Mouse (Mus musculus): ENCODE measurements around the gene Osbpl2. TPM values are rescaled to one million over a fixed set of nuclear protein-coding genes. Genes with fewer than 3 reads are reported as not detected.
A peak's percentile ranks its signal among the peaks of the same experiment; 100 is the strongest.

The Osbpl2 gene
- 33.4 and 36.1 TPM in 2 replicates for polyA plus RNA-seq (2014; fragmentation: Nextera tagmentation; extraction: Ambion mirVana)

GRCm38 (mm10) chr2:180118661-180119438 is at the start of gene Osbpl2:
Gene Osbpl2, plus strand, starts transcription at chr2:180119306.
- peak within 1 kb of the TSS; percentile 91 for H3K4me2 ChIP-seq
- peak within 1 kb of the TSS; percentile 84 for H3K9ac ChIP-seq (ENCODE audit: low read depth, low read length)
- under 1% methylated on average over 52 of the region's 55 CpGs for WGBS (ENCODE audit: insufficient replicate concordance)
- peak; percentile 98 for ATAC-seq (replicated peaks; ENCODE audit: insufficient number of reproducible peaks, low FRiP score, low TSS enrichment)
- peaks cover 34% of the 10 kb centered on the region for H3K4me1 ChIP-seq (ENCODE audit: control insufficient read depth, insufficient read depth, low read length)
- H3K27ac ChIP-seq (ENCODE audit: low read depth, low read length): peak within 1 kb of the TSS; percentile 70
- no peaks in the 10 kb centered on the region for H3K27me3 ChIP-seq (ENCODE audit: control insufficient read depth, insufficient read depth, low read length)
- peak within 1 kb of the TSS; percentile 79 for H3K4me3 ChIP-seq (ENCODE audit: low read depth, low read length)
- H3K9me3 ChIP-seq (replicated peaks; ENCODE audit: control insufficient read depth, low read length): no peaks in the 10 kb centered on the region
- H3K36me3 ChIP-seq (ENCODE audit: control insufficient read depth, insufficient read depth, low read length): no peaks in the 10 kb centered on the region

GRCm38 (mm10) chr2:180069770-180070480 is 49.2 kb upstream of the Osbpl2 start:
- H3K27ac ChIP-seq (ENCODE audit: low read depth, low read length): peak overlapping the region; percentile 73; the same call in 1 of the 2 replicates
- ATAC-seq (replicated peaks; ENCODE audit: insufficient number of reproducible peaks, low FRiP score, low TSS enrichment): peak; percentile 37
- 32% methylated on average over 20 of the region's 20 CpGs for WGBS (ENCODE audit: insufficient replicate concordance)

DNA sequence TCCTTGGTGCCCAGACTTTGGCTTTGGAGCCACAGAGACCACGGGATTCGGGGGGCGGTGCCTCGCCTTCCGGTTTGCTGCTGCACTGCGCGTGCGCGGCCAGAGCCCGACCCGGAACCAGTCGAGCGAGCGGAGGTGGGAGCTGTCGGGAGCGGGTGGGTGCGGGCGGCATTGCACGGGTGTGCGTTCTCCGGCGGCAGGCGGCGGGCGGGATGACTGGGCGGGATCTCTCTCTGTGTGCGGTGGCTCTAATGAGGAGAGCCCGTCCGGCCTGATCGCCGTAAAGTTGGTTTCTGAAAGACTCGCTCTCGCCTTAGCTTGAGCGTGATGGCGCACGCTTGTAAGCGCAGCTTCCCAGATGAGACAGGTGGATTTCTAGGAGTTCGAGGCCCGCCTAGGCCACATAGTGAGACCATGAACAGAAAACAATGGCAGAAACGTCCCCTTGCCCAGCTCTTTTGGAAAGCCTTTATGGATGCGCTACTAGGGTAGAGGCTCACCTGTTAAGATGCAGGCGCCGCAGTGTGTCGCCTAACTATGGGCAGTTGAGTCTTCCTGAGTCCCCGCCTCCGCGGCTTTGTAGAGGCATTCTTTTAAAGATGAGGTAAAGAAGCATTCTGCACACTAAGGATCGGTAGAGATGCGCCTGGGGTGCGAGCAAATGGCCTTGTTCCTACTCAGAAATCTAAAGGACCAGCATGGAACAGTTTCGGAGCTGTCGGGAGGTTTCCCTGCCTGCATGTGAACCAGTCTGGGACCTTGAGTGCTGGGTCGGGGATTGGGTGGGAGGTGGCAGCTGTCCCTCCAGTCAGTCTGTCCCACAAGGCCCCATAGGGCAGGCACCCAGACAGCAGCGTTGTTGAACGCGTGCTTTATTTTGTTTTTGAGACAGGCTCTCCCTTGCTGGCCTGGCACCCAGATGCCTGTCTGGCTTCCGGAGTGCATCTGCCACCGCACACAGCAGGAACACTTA is 48.3 kb upstream of the Osbpl2 start, which contains the start of gene Mtg2:
Gene Mtg2, plus strand, starts transcription at position 108 of the 973 bp plus-strand sequence.
- WGBS (ENCODE audit: insufficient replicate concordance): 6% methylated on average over 58 of the region's 58 CpGs
- H3K4me1 ChIP-seq (ENCODE audit: control insufficient read depth, insufficient read depth, low read length): peaks cover 9% of the 10 kb centered on the region
- peak within 1 kb of the TSS; percentile 80 for H3K9ac ChIP-seq (ENCODE audit: low read depth, low read length)
- ATAC-seq (replicated peaks; ENCODE audit: insufficient number of reproducible peaks, low FRiP score, low TSS enrichment): peak; percentile 90
- H3K27me3 ChIP-seq (ENCODE audit: control insufficient read depth, insufficient read depth, low read length): no peaks in the 10 kb centered on the region
- H3K4me3 ChIP-seq (ENCODE audit: low read depth, low read length): peak within 1 kb of the TSS; percentile 80
- H3K4me2 ChIP-seq: peak within 1 kb of the TSS; percentile 85
- no peaks in the 10 kb centered on the region for H3K9me3 ChIP-seq (replicated peaks; ENCODE audit: control insufficient read depth, low read length)
- peak within 1 kb of the TSS; percentile 73; the same call in 1 of the 2 replicates for H3K27ac ChIP-seq (ENCODE audit: low read depth, low read length)
- peaks cover 8% of the 10 kb centered on the region for H3K36me3 ChIP-seq (ENCODE audit: control insufficient read depth, insufficient read depth, low read length)

More at GRCm38 (mm10) chr2:180069770-180070480, 49.2 kb upstream of the Osbpl2 start:
- Histone ChIP-seq H3K36me3 (ENCODE audit: control insufficient read depth, insufficient read depth, low read length) (peaks cover 8% of the 10 kb centered on the region), H3K4me2 (peak overlapping the region; percentile 85), H3K9ac (ENCODE audit: low read depth, low read length) (peak overlapping the region; percentile 80), H3K4me3 (ENCODE audit: low read depth, low read length) (peak overlapping the region; percentile 80), H3K9me3 (replicated peaks; ENCODE audit: control insufficient read depth, low read length) (no peaks in the 10 kb centered on the region), H3K4me1 (ENCODE audit: control insufficient read depth, insufficient read depth, low read length) (peaks cover 9% of the 10 kb centered on the region), H3K27me3 (ENCODE audit: control insufficient read depth, insufficient read depth, low read length) (no peaks in the 10 kb centered on the region)

DNA sequence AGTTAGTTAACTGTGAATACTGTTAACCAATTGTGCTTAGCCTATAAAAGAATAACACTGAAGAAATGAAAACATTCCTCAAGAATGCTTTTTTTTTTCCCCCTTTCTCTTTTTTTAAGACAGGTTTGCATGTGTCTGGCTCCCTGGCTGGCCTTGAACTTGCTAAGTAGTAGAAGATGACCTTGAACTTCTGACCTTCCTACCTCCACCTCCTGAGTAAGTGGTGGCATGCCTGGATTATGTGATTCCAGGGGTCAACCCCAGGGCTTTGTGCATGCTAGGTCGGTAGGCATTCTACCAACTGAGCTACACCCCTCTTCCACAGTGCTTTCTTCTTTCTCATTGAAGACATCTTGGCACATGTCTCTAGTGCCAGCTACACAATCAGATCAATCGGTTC is 47.4 kb upstream of the Osbpl2 start:
- WGBS (ENCODE audit: insufficient replicate concordance): 85% methylated on average over 2 of the region's 2 CpGs
- no peak for ATAC-seq (replicated peaks; ENCODE audit: insufficient number of reproducible peaks, low FRiP score, low TSS enrichment)
- Histone ChIP-seq H3K9me3 (replicated peaks; ENCODE audit: control insufficient read depth, low read length) (no peaks in the 10 kb centered on the region), H3K27ac (ENCODE audit: low read depth, low read length) (no peak overlapping the region), H3K4me1 (ENCODE audit: control insufficient read depth, insufficient read depth, low read length) (peaks cover 9% of the 10 kb centered on the region), H3K4me2 (no peak overlapping the region), H3K9ac (ENCODE audit: low read depth, low read length) (no peak overlapping the region), H3K36me3 (ENCODE audit: control insufficient read depth, insufficient read depth, low read length) (peaks cover 8% of the 10 kb centered on the region), H3K27me3 (ENCODE audit: control insufficient read depth, insufficient read depth, low read length) (no peaks in the 10 kb centered on the region), H3K4me3 (ENCODE audit: low read depth, low read length) (no peak overlapping the region)

DNA sequence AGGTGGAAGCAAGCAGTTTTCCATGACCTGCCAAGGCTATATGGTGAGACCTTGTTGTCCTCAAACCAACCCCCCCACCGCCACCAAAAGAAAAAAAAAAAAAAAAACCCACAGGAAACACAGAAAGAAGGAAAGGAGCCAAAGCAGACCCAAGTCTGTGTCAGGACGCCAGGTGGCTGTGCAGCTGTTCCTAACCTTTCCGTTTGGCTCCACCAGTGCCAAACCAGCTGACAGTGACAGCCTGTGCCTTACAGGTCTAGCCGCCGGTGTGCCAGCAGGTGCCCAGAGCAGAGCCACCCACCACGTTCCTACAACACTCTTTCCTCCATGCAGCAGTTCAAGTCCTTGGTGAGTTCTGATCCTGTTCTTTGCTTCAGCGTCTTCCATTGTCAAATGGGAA is 46.2 kb upstream of the Osbpl2 start:
- Histone ChIP-seq H3K27me3 (ENCODE audit: control insufficient read depth, insufficient read depth, low read length) (no peaks in the 10 kb centered on the region), H3K4me3 (ENCODE audit: low read depth, low read length) (no peak overlapping the region), H3K4me2 (no peak overlapping the region), H3K9ac (ENCODE audit: low read depth, low read length) (no peak overlapping the region), H3K27ac (ENCODE audit: low read depth, low read length) (no peak overlapping the region), H3K9me3 (replicated peaks; ENCODE audit: control insufficient read depth, low read length) (no peaks in the 10 kb centered on the region), H3K4me1 (ENCODE audit: control insufficient read depth, insufficient read depth, low read length) (peaks cover 9% of the 10 kb centered on the region), H3K36me3 (ENCODE audit: control insufficient read depth, insufficient read depth, low read length) (peaks cover 3% of the 10 kb centered on the region; the same call in 1 of the 2 replicates)
- no peak for ATAC-seq (replicated peaks; ENCODE audit: insufficient number of reproducible peaks, low FRiP score, low TSS enrichment)
- 92% methylated on average over 7 of the region's 7 CpGs for WGBS (ENCODE audit: insufficient replicate concordance)

DNA sequence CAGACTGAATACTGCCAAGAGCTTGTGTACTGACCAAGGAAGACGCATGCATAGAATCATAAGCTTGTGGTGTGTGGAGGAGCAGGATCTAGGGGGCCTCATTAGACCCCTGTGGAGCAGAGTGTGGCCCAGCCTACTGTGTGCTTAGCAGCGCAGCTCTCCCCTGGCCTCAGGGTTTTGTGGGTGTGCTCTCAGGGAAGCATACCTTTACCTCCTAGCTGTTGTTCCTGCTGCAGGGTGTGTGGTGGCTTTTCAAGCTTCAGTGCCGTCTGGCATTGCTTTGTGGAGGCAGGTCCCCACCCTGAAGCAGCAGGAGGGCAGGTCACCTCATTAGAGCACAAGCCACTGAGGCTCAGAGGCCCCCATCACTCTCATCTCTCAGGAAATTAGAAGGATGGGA is 41.5 kb upstream of the Osbpl2 start:
- peaks cover 3% of the 10 kb centered on the region; the same call in 1 of the 2 replicates for H3K36me3 ChIP-seq (ENCODE audit: control insufficient read depth, insufficient read depth, low read length)

GRCm38 (mm10) chr2:180080680-180081079 is 38.4 kb upstream of the Osbpl2 start:
- peaks cover 3% of the 10 kb centered on the region for H3K36me3 ChIP-seq (ENCODE audit: control insufficient read depth, insufficient read depth, low read length)
- no peaks in the 10 kb centered on the region for H3K27me3 ChIP-seq (ENCODE audit: control insufficient read depth, insufficient read depth, low read length)
- H3K4me1 ChIP-seq (ENCODE audit: control insufficient read depth, insufficient read depth, low read length): no peaks in the 10 kb centered on the region
- H3K4me3 ChIP-seq (ENCODE audit: low read depth, low read length): no peak overlapping the region
- H3K4me2 ChIP-seq: no peak overlapping the region
- no peak for ATAC-seq (replicated peaks; ENCODE audit: insufficient number of reproducible peaks, low FRiP score, low TSS enrichment)
- 88% methylated on average over 8 of the region's 8 CpGs for WGBS (ENCODE audit: insufficient replicate concordance)
- no peaks in the 10 kb centered on the region for H3K9me3 ChIP-seq (replicated peaks; ENCODE audit: control insufficient read depth, low read length)
- no peak overlapping the region for H3K9ac ChIP-seq (ENCODE audit: low read depth, low read length)
- H3K27ac ChIP-seq (ENCODE audit: low read depth, low read length): no peak overlapping the region

More for the DNA sequence above, 41.5 kb upstream of the Osbpl2 start:
- WGBS (ENCODE audit: insufficient replicate concordance): 64% methylated on average over 3 of the region's 3 CpGs
- H3K27ac ChIP-seq (ENCODE audit: low read depth, low read length): no peak overlapping the region
- no peak overlapping the region for H3K9ac ChIP-seq (ENCODE audit: low read depth, low read length)
- ATAC-seq (replicated peaks; ENCODE audit: insufficient number of reproducible peaks, low FRiP score, low TSS enrichment): no peak
- H3K4me2 ChIP-seq: no peak overlapping the region
- H3K4me1 ChIP-seq (ENCODE audit: control insufficient read depth, insufficient read depth, low read length): no peaks in the 10 kb centered on the region
- H3K4me3 ChIP-seq (ENCODE audit: low read depth, low read length): no peak overlapping the region
- H3K27me3 ChIP-seq (ENCODE audit: control insufficient read depth, insufficient read depth, low read length): no peaks in the 10 kb centered on the region
- H3K9me3 ChIP-seq (replicated peaks; ENCODE audit: control insufficient read depth, low read length): no peaks in the 10 kb centered on the region

- H3K36me3 ChIP-seq (ENCODE audit: control insufficient read depth, insufficient read depth, low read length): peaks cover 3% of the 10 kb centered on the region
- WGBS (ENCODE audit: insufficient replicate concordance): 90% methylated on average over 10 of the region's 10 CpGs
- no peak for ATAC-seq (replicated peaks; ENCODE audit: insufficient number of reproducible peaks, low FRiP score, low TSS enrichment)
Observed at GRCm38 (mm10) chr2:180083063-180083462, 36.0 kb upstream of the Osbpl2 start.

More at GRCm38 (mm10) chr2:180083063-180083462, 36.0 kb upstream of the Osbpl2 start:
- no peak overlapping the region for H3K4me2 ChIP-seq
- H3K27ac ChIP-seq (ENCODE audit: low read depth, low read length): no peak overlapping the region
- no peaks in the 10 kb centered on the region for H3K4me1 ChIP-seq (ENCODE audit: control insufficient read depth, insufficient read depth, low read length)
- no peaks in the 10 kb centered on the region for H3K9me3 ChIP-seq (replicated peaks; ENCODE audit: control insufficient read depth, low read length)
- no peak overlapping the region for H3K9ac ChIP-seq (ENCODE audit: low read depth, low read length)
- H3K27me3 ChIP-seq (ENCODE audit: control insufficient read depth, insufficient read depth, low read length): no peaks in the 10 kb centered on the region
- no peak overlapping the region for H3K4me3 ChIP-seq (ENCODE audit: low read depth, low read length)

Data from heart, embryonic 11.5 days (tissue).